Mouse (Mus musculus) stomach, postnatal 0 days (tissue): ENCODE measurements around the gene 1700003F12Rik. TPM values are rescaled to one million over a fixed set of nuclear protein-coding genes. Genes with fewer than 3 reads are reported as not detected.

Experiments
- ATAC-seq: fragments of 200-750 bp; cut with Nextera tagmentation; 2 replicates; pipeline ENCODE4 v1.8.0; 2017; ENCODE audit not compliant: low FRiP score, low TSS enrichment
- DNase-seq: peaks from one replicate; pipeline ENCODE4 v3.0.0-alpha.2; 2016; ENCODE audit warnings: low spot score
- H3K27ac ChIP-seq: fragments of 300-500 bp; sonication (generic); replicated peaks from 2 replicates; pipeline ENCODE4 v1.5.1; 2014; ENCODE audit warnings: mild to moderate bottlenecking, control low read depth
- H3K27me3 ChIP-seq: fragments of 300-500 bp; sonication (generic); 2 replicates; pipeline ENCODE4 v1.6.1; 2014; ENCODE audit warnings: low read length; ENCODE audit not compliant: control insufficient read depth, insufficient read depth
- H3K36me3 ChIP-seq: fragments of 300-500 bp; sonication (generic); 2 replicates; pipeline ENCODE4 v1.6.1; 2014; ENCODE audit warnings: low read length, mixed read lengths; ENCODE audit not compliant: control insufficient read depth, insufficient read depth
- H3K4me1 ChIP-seq: fragments of 300-500 bp; sonication (generic); replicated peaks from 2 replicates; pipeline ENCODE4 v1.6.1; 2014; ENCODE audit warnings: antibody characterized with exemption; ENCODE audit not compliant: control insufficient read depth, insufficient read depth
- H3K4me2 ChIP-seq: fragments of 300-500 bp; sonication (generic); replicated peaks from 2 replicates; pipeline ENCODE4 v1.6.1; 2014; ENCODE audit warnings: low read depth, mild to moderate bottlenecking, control low read depth, moderate library complexity
- H3K4me3 ChIP-seq: fragments of 300-500 bp; sonication (generic); 2 replicates; pipeline ENCODE4 v1.5.1; 2014; ENCODE audit warnings: low read depth, low read length, control low read depth
- H3K9ac ChIP-seq: fragments of 300-500 bp; sonication (generic); 2 replicates; pipeline ENCODE4 v1.6.1; 2014; ENCODE audit warnings: mild to moderate bottlenecking, low read length, control low read depth, mixed read lengths
- H3K9me3 ChIP-seq: fragments of 300-500 bp; sonication (generic); 2 replicates; pipeline ENCODE4 v1.6.1; 2016; ENCODE audit warnings: low read length; ENCODE audit not compliant: control insufficient read depth
- CTCF ChIP-seq: IDR thresholded peaks from 2 replicates; pipeline ENCODE4 v1.5.1; 2016; ENCODE audit warnings: antibody characterized with exemption, low read depth, mild to moderate bottlenecking, moderate library complexity
- EP300 ChIP-seq: optimal IDR thresholded peaks from 2 replicates; pipeline ENCODE3; 2016; ENCODE audit warnings: antibody characterized with exemption
- WGBS: fragments of 180-500 bp; shearing (Covaris S2); extraction: QIAGEN DNeasy Blood & Tissue Kit; methylation state at CpG from one replicate; pipeline ENCODE4 v1.1.7; 2014; 5-methylcytosine and 5-hydroxymethylcytosine counted together
- polyA plus RNA-seq: library from polyadenylated mRNA; unstranded; fragments of >200 nt; fragmentation: Nextera tagmentation; extraction: Ambion mirVana; gene quantifications from 2 replicates; pipeline ENCODE4 v1.2.1, GENCODE M21; 2015

The 1700003F12Rik gene
- polyA plus RNA-seq, 1 experiment from 2014 or later = 0.89 TPM

GRCm38 (mm10) chr2:154558264-154559039 is 11.6 kb downstream of the 1700003F12Rik start, which contains the start of gene Necab3:
Necab3 (minus strand) TSS chr2:154558890.
- Histone ChIP-seq H3K27ac (no peak within 1 kb of the TSS), H3K4me3 (peak within 1 kb of the TSS; percentile 18), H3K9me3 (no peaks in the 10 kb centered on the region), H3K4me2 (peak within 1 kb of the TSS; percentile 52), H3K9ac (peak within 1 kb of the TSS; percentile 38; the same call in 1 of the 2 replicates), H3K4me1 (no peaks in the 10 kb centered on the region), H3K36me3 (peaks cover 6% of the 10 kb centered on the region; the same call in 1 of the 2 replicates), H3K27me3 (no peaks in the 10 kb centered on the region)
- TF ChIP-seq CTCF (no peak), EP300 (no peak)
- ATAC-seq (0 out of 2 replicates have a peak, but pooled peaks have one; percentile 41), DNase-seq (peak; percentile 56)
- 13% methylated on average over 26 of the region's 34 CpGs for WGBS

- H3K4me3 ChIP-seq = no peak overlapping the region
- DNase-seq (no peak), ATAC-seq (no peak)
- H3K9ac ChIP-seq = no peak overlapping the region
- peaks cover 6% of the 10 kb centered on the region; the same call in 1 of the 2 replicates for H3K36me3 ChIP-seq
- WGBS = 85% methylated on average over 22 of the region's 22 CpGs
- no peaks in the 10 kb centered on the region for H3K27me3 ChIP-seq
- TF ChIP-seq CTCF (no peak), EP300 (no peak)
- no peaks in the 10 kb centered on the region for H3K9me3 ChIP-seq
- H3K4me2 ChIP-seq = no peak overlapping the region
- peaks cover 3% of the 10 kb centered on the region; the same call in 1 of the 2 replicates for H3K4me1 ChIP-seq
- no peak overlapping the region for H3K27ac ChIP-seq
Measured at GRCm38 (mm10) chr2:154563612-154564170, 16.8 kb downstream of the 1700003F12Rik start.

GRCm38 (mm10) chr2:154565562-154565961 is 18.7 kb downstream of the 1700003F12Rik start:
- Histone ChIP-seq H3K9me3 (no peaks in the 10 kb centered on the region), H3K4me3 (no peak overlapping the region), H3K27ac (no peak overlapping the region), H3K9ac (no peak overlapping the region), H3K27me3 (no peaks in the 10 kb centered on the region), H3K4me2 (no peak overlapping the region), H3K4me1 (peaks cover 3% of the 10 kb centered on the region; the same call in 1 of the 2 replicates), H3K36me3 (peaks cover 6% of the 10 kb centered on the region; the same call in 1 of the 2 replicates)
- no peak for TF ChIP-seq CTCF
- TF ChIP-seq EP300 = no peak
- WGBS = 84% methylated on average over 3 of the region's 3 CpGs
- DNase-seq (no peak), ATAC-seq (no peak)

GRCm38 (mm10) chr2:154566641-154567040 is 19.8 kb downstream of the 1700003F12Rik start:
- DNase-seq = no peak
- H3K4me3 ChIP-seq = no peak overlapping the region
- H3K27me3 ChIP-seq = no peaks in the 10 kb centered on the region
- 36% methylated on average over 8 of the region's 8 CpGs for WGBS
- peaks cover 3% of the 10 kb centered on the region; the same call in 1 of the 2 replicates for H3K36me3 ChIP-seq
- H3K27ac ChIP-seq = no peak overlapping the region
- no peak overlapping the region for H3K4me2 ChIP-seq
- peaks cover 5% of the 10 kb centered on the region for H3K4me1 ChIP-seq
- no peak for ATAC-seq
- TF ChIP-seq EP300 (no peak), CTCF (no peak)
- no peaks in the 10 kb centered on the region for H3K9me3 ChIP-seq
- peak overlapping the region; percentile 4; the same call in 1 of the 2 replicates for H3K9ac ChIP-seq

- H3K27ac ChIP-seq = peak overlapping the region; percentile 45; the same call in 1 of the 2 replicates
- H3K4me1 ChIP-seq = peaks cover 5% of the 10 kb centered on the region
- TF ChIP-seq CTCF (no peak), EP300 (no peak)
- peak overlapping the region; percentile 82 for H3K4me2 ChIP-seq
- DNase-seq = no peak
- no peak for ATAC-seq
- H3K9me3 ChIP-seq = no peaks in the 10 kb centered on the region
- WGBS = 62% methylated on average over 2 of the region's 2 CpGs
- 0 out of 2 replicates have a peak overlapping the region, but pooled peaks have one; percentile 23 for H3K9ac ChIP-seq
- no peaks in the 10 kb centered on the region for H3K36me3 ChIP-seq
- H3K27me3 ChIP-seq = no peaks in the 10 kb centered on the region
- H3K4me3 ChIP-seq = peak overlapping the region; percentile 12; the same call in 1 of the 2 replicates
Measured at GRCm38 (mm10) chr2:154567766-154568165, 20.9 kb downstream of the 1700003F12Rik start.
